In the genomic region with DNA sequence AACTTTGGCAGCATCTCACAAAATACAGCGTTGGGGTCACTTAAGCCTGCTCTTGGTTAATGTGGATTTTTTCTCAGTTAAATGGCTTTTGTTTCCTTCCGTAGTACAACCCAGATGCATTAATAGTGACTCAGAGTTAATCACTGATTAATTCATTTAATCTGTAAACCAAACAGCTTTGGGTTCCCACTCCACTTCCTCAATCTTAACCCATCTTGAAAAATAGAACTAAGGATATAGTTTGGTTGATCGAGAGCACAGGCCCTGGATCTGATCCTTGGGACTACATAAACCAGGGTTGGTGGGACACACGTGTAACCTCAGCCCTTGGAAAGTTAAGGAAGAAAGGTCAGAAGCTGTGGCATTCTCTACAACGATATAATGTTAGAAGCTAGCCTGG, we compare ENCODE assay signal across 28 mouse cellular contexts. TPM values are rescaled to one million over a fixed set of nuclear protein-coding genes. Genes with fewer than 3 reads are reported as not detected.
"Had no signal": no experiment of that assay in that cellular context is flagged by ENCODE, and none has a peak within 500 bp of the region (broad histone marks: within the 10 kb centered on the region; RNA-seq: fewer than 3 reads in every experiment).

No protein-coding gene starts in this region.

- DNase-seq: cerebellum, adult 8-10 months; cerebellum, adult 9-10 months; cerebellum, adult 9-11 months; cerebellum, postnatal 10 days; cerebellum, postnatal 14 days; cerebellum, postnatal 25 days; cerebellum, postnatal 36 days; embryo, embryonic 11 days; forebrain, postnatal 0 days; gastrocnemius, adult 2 months; gastrocnemius, postnatal 10 days; gastrocnemius, postnatal 14 days; gastrocnemius, postnatal 25 days; gastrocnemius, postnatal 36 days; heart, adult 11 months; heart, adult 18-20 months; heart, adult 2 months had no signal

- H3K27ac ChIP-seq: embryonic facial prominence, embryonic 10.5 days; embryonic facial prominence, embryonic 12.5 days; embryonic facial prominence, embryonic 13.5 days; embryonic facial prominence, embryonic 15.5 days; forebrain, embryonic 10.5 days; forebrain, embryonic 12.5 days; forebrain, embryonic 13.5 days; forebrain, embryonic 15.5 days; gastrocnemius, adult 2 months; heart, adult 2 months had no signal

- H3K4me3 ChIP-seq: embryonic facial prominence, embryonic 10.5 days; embryonic facial prominence, embryonic 12.5 days; embryonic facial prominence, embryonic 13.5 days; embryonic facial prominence, embryonic 15.5 days; erythroblast, embryonic 14.5 days; forebrain, embryonic 10.5 days; forebrain, embryonic 12.5 days; forebrain, embryonic 13.5 days; forebrain, embryonic 15.5 days; gastrocnemius, adult 2 months; heart, adult 2 months had no signal

- H3K9me3 ChIP-seq: embryonic facial prominence, embryonic 10.5 days; embryonic facial prominence, embryonic 12.5 days; embryonic facial prominence, embryonic 13.5 days; embryonic facial prominence, embryonic 15.5 days; forebrain, embryonic 10.5 days; forebrain, embryonic 12.5 days; forebrain, embryonic 13.5 days; forebrain, embryonic 15.5 days had no signal

- H3K9ac ChIP-seq: embryonic facial prominence, embryonic 12.5 days; embryonic facial prominence, embryonic 13.5 days; embryonic facial prominence, embryonic 15.5 days; forebrain, embryonic 12.5 days; forebrain, embryonic 13.5 days; forebrain, embryonic 15.5 days; forebrain, postnatal 0 days had no signal

- H3K27me3 ChIP-seq: embryonic facial prominence, embryonic 12.5 days; embryonic facial prominence, embryonic 13.5 days; embryonic facial prominence, embryonic 15.5 days; forebrain, embryonic 12.5 days; forebrain, embryonic 13.5 days; forebrain, embryonic 15.5 days had no signal

- H3K36me3 ChIP-seq: embryonic facial prominence, embryonic 12.5 days; embryonic facial prominence, embryonic 15.5 days; forebrain, embryonic 12.5 days had no signal

- H3K4me1 ChIP-seq: embryonic facial prominence, embryonic 10.5 days; embryonic facial prominence, embryonic 15.5 days had no signal

RNA-seq across cellular contexts. Expression of a gene that starts 11.6 kb away (rescaled TPM):
- total RNA-seq: gastrocnemius, adult 18-20 months; gastrocnemius, adult 2 months; gastrocnemius, adult 8-10 months; gastrocnemius, postnatal 25 days; heart, adult 18-20 months had no signal
